Mouse (Mus musculus) lung, postnatal 0 days (tissue): ENCODE results near the gene Ltc4s. TPM values are rescaled to one million over a fixed set of nuclear protein-coding genes. Genes with fewer than 3 reads are reported as not detected.

Source experiments
- ATAC-seq: fragments of 200-750 bp; cut with Nextera tagmentation; 2 replicates; pipeline ENCODE4 v1.8.0; 2017; ENCODE audit warnings: moderate library complexity
- DNase-seq: peaks from one replicate; pipeline ENCODE4 v3.0.0-alpha.2; 2016; ENCODE audit warnings: low spot score
- H3K27ac ChIP-seq: fragments of 300-500 bp; sonication (generic); 2 replicates; pipeline ENCODE4 v1.5.1; 2014; ENCODE audit warnings: antibody characterized with exemption, mild to moderate bottlenecking, low read length, mixed read lengths
- H3K27me3 ChIP-seq: fragments of 300-500 bp; sonication (generic); replicated peaks from 2 replicates; pipeline ENCODE4 v1.6.1; 2014; ENCODE audit warnings: low read length, mixed read lengths; ENCODE audit not compliant: insufficient read depth
- H3K36me3 ChIP-seq: fragments of 300-500 bp; sonication (generic); 2 replicates; pipeline ENCODE4 v1.6.1; 2014; ENCODE audit warnings: low read length, mixed read lengths; ENCODE audit not compliant: insufficient read depth
- H3K4me1 ChIP-seq: fragments of 300-500 bp; sonication (generic); 2 replicates; pipeline ENCODE4 v1.6.1; 2014; ENCODE audit warnings: antibody characterized with exemption, low read depth, low read length, mixed read lengths; ENCODE audit not compliant: insufficient read depth
- H3K4me2 ChIP-seq: fragments of 300-500 bp; sonication (generic); replicated peaks from 2 replicates; pipeline ENCODE4 v1.6.1; 2014; ENCODE audit warnings: low read depth, mild to moderate bottlenecking, low read length, moderate library complexity, mixed read lengths
- H3K4me3 ChIP-seq: fragments of 300-500 bp; sonication (generic); 2 replicates; pipeline ENCODE4 v1.5.1; 2014; ENCODE audit warnings: low read depth, low read length
- H3K9ac ChIP-seq: fragments of 300-500 bp; sonication (generic); replicated peaks from 2 replicates; pipeline ENCODE4 v1.6.1; 2014; ENCODE audit warnings: low read depth, mild to moderate bottlenecking
- H3K9me3 ChIP-seq: fragments of 300-500 bp; sonication (generic); 2 replicates; pipeline ENCODE4 v1.6.1; 2016; ENCODE audit warnings: low read length, mixed read lengths
- CTCF ChIP-seq: IDR thresholded peaks from 2 replicates; pipeline ENCODE4 v1.5.1; 2016; ENCODE audit warnings: antibody characterized with exemption, mild to moderate bottlenecking
- EP300 ChIP-seq: IDR thresholded peaks from 2 replicates; pipeline ENCODE4 v1.6.1; 2016; ENCODE audit warnings: antibody characterized with exemption, mild to moderate bottlenecking, control low read depth
- WGBS: fragments of 180-500 bp; shearing (Covaris S2); extraction: QIAGEN DNeasy Blood & Tissue Kit; methylation state at CpG from one replicate; pipeline ENCODE4 v1.1.7; 2014; 5-methylcytosine and 5-hydroxymethylcytosine counted together
- polyA plus RNA-seq: library from polyadenylated mRNA; unstranded; fragments of >200 nt; fragmentation: Nextera tagmentation; extraction: Ambion mirVana; gene quantifications from 2 replicates; pipeline ENCODE4 v1.2.1, GENCODE M21; 2015

Gene Ltc4s
- polyA plus RNA-seq, 1 experiment from 2014 or later, result 21.9 TPM

- no peak overlapping the region for H3K4me3 ChIP-seq
- no peaks in the 10 kb centered on the region for H3K27me3 ChIP-seq
- DNase-seq (no peak), ATAC-seq (no peak)
- no peak overlapping the region for H3K4me2 ChIP-seq
- H3K9ac ChIP-seq, result no peak overlapping the region
- no peak overlapping the region for H3K27ac ChIP-seq
- WGBS, result 85% methylated on average over 3 of the region's 3 CpGs
- no peak for TF ChIP-seq CTCF
- no peak for TF ChIP-seq EP300
- H3K4me1 ChIP-seq, result no peaks in the 10 kb centered on the region
- H3K36me3 ChIP-seq, result peaks cover 29% of the 10 kb centered on the region
- H3K9me3 ChIP-seq, result no peaks in the 10 kb centered on the region
Observed at GRCm38 (mm10) chr11:50266997-50267396, 28.6 kb upstream of the Ltc4s start.

- H3K4me3 ChIP-seq, result no peak overlapping the region
- no peak overlapping the region for H3K27ac ChIP-seq
- 66% methylated on average over 8 of the region's 8 CpGs for WGBS
- H3K4me2 ChIP-seq, result no peak overlapping the region
- no peaks in the 10 kb centered on the region for H3K4me1 ChIP-seq
- peaks cover 31% of the 10 kb centered on the region for H3K36me3 ChIP-seq
- no peak for DNase-seq
- no peak overlapping the region for H3K9ac ChIP-seq
- no peaks in the 10 kb centered on the region for H3K9me3 ChIP-seq
- 0 out of 2 replicates have a peak, but pooled peaks have one; percentile 23 for ATAC-seq
- H3K27me3 ChIP-seq, result no peaks in the 10 kb centered on the region
- no peak for TF ChIP-seq CTCF
- no peak for TF ChIP-seq EP300
Observed at GRCm38 (mm10) chr11:50265931-50266330, 27.5 kb upstream of the Ltc4s start.

GRCm38 (mm10) chr11:50263198-50263597 is 24.8 kb upstream of the Ltc4s start:
- Histone ChIP-seq H3K9ac (no peak overlapping the region), H3K9me3 (no peaks in the 10 kb centered on the region), H3K4me2 (no peak overlapping the region), H3K36me3 (peaks cover 49% of the 10 kb centered on the region), H3K4me1 (no peaks in the 10 kb centered on the region), H3K27ac (no peak overlapping the region), H3K27me3 (no peaks in the 10 kb centered on the region), H3K4me3 (no peak overlapping the region)
- TF ChIP-seq EP300 (no peak), CTCF (no peak)
- peak; percentile 38 for DNase-seq
- 73% methylated on average over 3 of the region's 3 CpGs for WGBS
- ATAC-seq, result peak; percentile 46

- WGBS, result 71% methylated on average over 4 of the region's 4 CpGs
- Histone ChIP-seq H3K27ac (no peak overlapping the region), H3K4me2 (no peak overlapping the region), H3K9me3 (no peaks in the 10 kb centered on the region), H3K9ac (no peak overlapping the region), H3K4me3 (no peak overlapping the region), H3K27me3 (no peaks in the 10 kb centered on the region), H3K36me3 (peaks cover 49% of the 10 kb centered on the region), H3K4me1 (no peaks in the 10 kb centered on the region)
- TF ChIP-seq EP300 (no peak), CTCF (peak; percentile 59)
- peak; percentile 49 for DNase-seq
- peak; percentile 34 for ATAC-seq
Observed at GRCm38 (mm10) chr11:50262020-50262419, 23.6 kb upstream of the Ltc4s start.

- Histone ChIP-seq H3K4me3 (no peak overlapping the region), H3K9me3 (no peaks in the 10 kb centered on the region), H3K27me3 (no peaks in the 10 kb centered on the region), H3K27ac (no peak overlapping the region), H3K4me2 (no peak overlapping the region), H3K36me3 (peaks cover 37% of the 10 kb centered on the region), H3K4me1 (no peaks in the 10 kb centered on the region), H3K9ac (no peak overlapping the region)
- TF ChIP-seq CTCF, result no peak
- TF ChIP-seq EP300, result no peak
- no peak for DNase-seq
- 83% methylated on average over 7 of the region's 7 CpGs for WGBS
- no peak for ATAC-seq
Observed at GRCm38 (mm10) chr11:50258310-50258709, 19.9 kb upstream of the Ltc4s start.

- Histone ChIP-seq H3K27ac (no peak overlapping the region), H3K9me3 (no peaks in the 10 kb centered on the region), H3K36me3 (peaks cover 30% of the 10 kb centered on the region), H3K4me1 (no peaks in the 10 kb centered on the region), H3K27me3 (no peaks in the 10 kb centered on the region), H3K4me2 (no peak overlapping the region), H3K4me3 (no peak overlapping the region), H3K9ac (no peak overlapping the region)
- no peak for ATAC-seq
- DNase-seq, result no peak
- no peak for TF ChIP-seq CTCF
- no peak for TF ChIP-seq EP300
- WGBS, result 76% methylated on average over 7 of the region's 7 CpGs
Observed at GRCm38 (mm10) chr11:50256615-50257014, 18.2 kb upstream of the Ltc4s start.

GRCm38 (mm10) chr11:50254010-50254580 is 15.7 kb upstream of the Ltc4s start:
- Histone ChIP-seq H3K9ac (no peak overlapping the region), H3K9me3 (no peaks in the 10 kb centered on the region), H3K4me1 (no peaks in the 10 kb centered on the region), H3K4me3 (no peak overlapping the region), H3K27me3 (no peaks in the 10 kb centered on the region), H3K36me3 (peaks cover 9% of the 10 kb centered on the region; the same call in 1 of the 2 replicates), H3K4me2 (no peak overlapping the region), H3K27ac (no peak overlapping the region)
- WGBS, result 71% methylated on average over 12 of the region's 12 CpGs
- no peak for ATAC-seq
- TF ChIP-seq CTCF, result no peak
- no peak for TF ChIP-seq EP300
- DNase-seq, result no peak
